Mouse (Mus musculus): ENCODE measurements around the gene Abhd14a. TPM values are rescaled to one million over a fixed set of nuclear protein-coding genes. Genes with fewer than 3 reads are reported as not detected.

Gene Abhd14a
- polyA plus RNA-seq, 1 experiment from 2014 or later = 41.9 TPM

DNA sequence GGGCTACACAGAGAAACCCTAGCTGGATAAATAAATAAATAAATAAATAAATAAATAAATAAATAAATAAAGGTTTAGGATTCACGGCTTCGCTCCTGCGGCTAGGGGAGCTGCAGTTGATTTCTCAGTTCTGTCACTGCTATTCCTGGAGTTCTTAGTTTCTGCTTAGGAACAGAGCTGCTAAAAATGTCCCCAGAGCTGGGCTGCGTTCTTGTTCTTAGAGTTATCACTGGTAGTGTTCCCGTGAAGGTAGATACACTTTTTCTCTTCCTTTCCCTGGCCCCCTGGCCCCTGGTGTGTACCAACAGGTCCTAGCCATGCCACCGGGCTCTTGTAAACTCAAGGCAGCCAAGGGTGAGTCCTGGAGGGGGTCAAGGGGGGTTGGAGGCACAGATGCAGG is 30.7 kb downstream of the Abhd14a start:
- Histone ChIP-seq H3K27ac (no peak overlapping the region), H3K4me1 (replicated peaks) (peaks cover 58% of the 10 kb centered on the region)

GRCm38 (mm10) chr9:106413606-106414005 is 33.9 kb downstream of the Abhd14a start:
- Histone ChIP-seq H3K9me3 (peaks cover 4% of the 10 kb centered on the region), H3K27ac (no peak overlapping the region), H3K4me3 (no peak overlapping the region), H3K4me1 (replicated peaks) (peaks cover 42% of the 10 kb centered on the region), H3K36me3 (no peaks in the 10 kb centered on the region), H3K27me3 (ENCODE audit: insufficient read depth, poor library complexity, severe bottlenecking) (peaks cover 7% of the 10 kb centered on the region; the same call in 1 of the 2 replicates)
- 83% methylated on average over 5 of the region's 5 CpGs for WGBS
- no peak for DNase-seq (ENCODE audit: low spot score)

More for the DNA sequence above, 30.7 kb downstream of the Abhd14a start:
- Histone ChIP-seq H3K27me3 (ENCODE audit: insufficient read depth, poor library complexity, severe bottlenecking) (peaks cover 15% of the 10 kb centered on the region), H3K36me3 (no peaks in the 10 kb centered on the region), H3K4me3 (no peak overlapping the region), H3K9me3 (no peaks in the 10 kb centered on the region)
- DNase-seq (ENCODE audit: low spot score) = no peak
- WGBS = 87% methylated on average over 6 of the region's 6 CpGs

GRCm38 (mm10) chr9:106412210-106412609 is 35.3 kb downstream of the Abhd14a start:
- H3K4me1 ChIP-seq (replicated peaks) = peaks cover 28% of the 10 kb centered on the region
- H3K27ac ChIP-seq = no peak overlapping the region
- H3K9me3 ChIP-seq = peaks cover 4% of the 10 kb centered on the region
- WGBS = 78% methylated on average over 3 of the region's 3 CpGs
- H3K27me3 ChIP-seq (ENCODE audit: insufficient read depth, poor library complexity, severe bottlenecking) = no peaks in the 10 kb centered on the region
- no peaks in the 10 kb centered on the region for H3K36me3 ChIP-seq
- no peak overlapping the region for H3K4me3 ChIP-seq
- no peak for DNase-seq (ENCODE audit: low spot score)

GRCm38 (mm10) chr9:106411729-106412128 is 35.7 kb downstream of the Abhd14a start:
- Histone ChIP-seq H3K27ac (no peak overlapping the region), H3K9me3 (peaks cover 4% of the 10 kb centered on the region), H3K4me1 (replicated peaks) (peaks cover 29% of the 10 kb centered on the region), H3K27me3 (ENCODE audit: insufficient read depth, poor library complexity, severe bottlenecking) (no peaks in the 10 kb centered on the region), H3K4me3 (no peak overlapping the region), H3K36me3 (no peaks in the 10 kb centered on the region)
- WGBS = 82% methylated on average over 6 of the region's 6 CpGs
- no peak for DNase-seq (ENCODE audit: low spot score)

DNA sequence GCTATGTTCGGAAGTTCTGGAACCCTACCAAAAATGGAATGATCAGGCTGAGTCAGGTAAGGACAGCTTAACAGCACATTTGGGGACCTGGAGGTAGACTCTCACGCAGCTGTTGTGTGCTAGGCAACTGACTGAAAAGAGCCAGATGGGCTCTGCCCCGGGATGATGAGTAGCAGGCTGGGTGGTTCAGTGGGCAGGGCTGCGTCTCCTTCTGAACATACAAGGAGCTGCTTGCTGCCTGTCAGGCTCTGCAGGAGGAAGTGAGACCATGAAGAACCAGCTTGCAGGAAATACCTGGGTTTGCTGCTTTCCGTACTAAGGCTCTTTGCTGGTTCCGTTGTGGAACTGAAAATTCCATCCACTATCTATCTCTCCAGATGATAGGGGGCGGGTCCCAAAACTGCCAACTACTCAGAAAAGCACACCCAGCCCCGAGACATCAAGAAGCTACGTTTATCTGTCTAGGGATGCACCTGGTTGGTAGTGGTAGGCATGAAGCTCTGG is 36.3 kb downstream of the Abhd14a start:
- H3K4me1 ChIP-seq (replicated peaks) = peaks cover 35% of the 10 kb centered on the region
- H3K9me3 ChIP-seq = peaks cover 4% of the 10 kb centered on the region
- 82% methylated on average over 9 of the region's 9 CpGs for WGBS
- H3K27me3 ChIP-seq (ENCODE audit: insufficient read depth, poor library complexity, severe bottlenecking) = no peaks in the 10 kb centered on the region
- no peak overlapping the region for H3K27ac ChIP-seq
- no peak for DNase-seq (ENCODE audit: low spot score)
- H3K36me3 ChIP-seq = no peaks in the 10 kb centered on the region
- no peak overlapping the region for H3K4me3 ChIP-seq

DNA sequence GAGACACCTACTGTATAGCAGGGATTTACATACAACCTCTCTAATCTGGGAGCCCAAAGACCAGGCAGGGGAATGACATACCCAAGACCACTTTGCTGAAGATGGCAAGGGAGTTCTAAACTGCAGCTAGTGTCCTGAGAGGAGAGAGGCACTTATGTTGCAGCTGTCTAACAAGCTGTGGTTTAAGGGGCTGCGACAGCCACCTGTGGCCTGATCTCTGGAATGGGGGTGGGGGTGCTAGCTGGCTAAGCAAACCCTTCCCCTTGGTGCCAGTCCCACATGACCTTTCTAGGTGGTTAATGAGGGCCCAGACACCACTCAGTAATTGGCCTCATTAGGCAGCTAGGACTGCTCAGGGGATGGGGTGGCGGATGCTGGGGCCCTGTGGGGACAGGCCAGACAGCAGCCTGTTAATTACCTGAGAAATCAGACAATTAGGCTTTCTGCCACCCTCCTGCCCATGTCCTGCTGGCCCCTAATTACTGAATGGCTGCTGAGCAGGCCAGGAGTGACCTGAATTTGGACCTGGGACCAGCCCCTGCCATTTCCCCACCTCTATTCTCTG is 37.3 kb downstream of the Abhd14a start:
- Histone ChIP-seq H3K27me3 (ENCODE audit: insufficient read depth, poor library complexity, severe bottlenecking) (no peaks in the 10 kb centered on the region), H3K4me3 (no peak overlapping the region), H3K36me3 (no peaks in the 10 kb centered on the region), H3K9me3 (peaks cover 4% of the 10 kb centered on the region), H3K27ac (no peak overlapping the region), H3K4me1 (replicated peaks) (peaks cover 45% of the 10 kb centered on the region)
- DNase-seq (ENCODE audit: low spot score) = no peak
- 76% methylated on average over 2 of the region's 2 CpGs for WGBS

GRCm38 (mm10) chr9:106409096-106409495 is 38.4 kb downstream of the Abhd14a start:
- DNase-seq (ENCODE audit: low spot score) = no peak
- H3K4me3 ChIP-seq = no peak overlapping the region
- H3K4me1 ChIP-seq (replicated peaks) = peaks cover 49% of the 10 kb centered on the region
- H3K27ac ChIP-seq = no peak overlapping the region
- no peaks in the 10 kb centered on the region for H3K36me3 ChIP-seq
- 97% methylated on average over 4 of the region's 4 CpGs for WGBS
- no peaks in the 10 kb centered on the region for H3K27me3 ChIP-seq (ENCODE audit: insufficient read depth, poor library complexity, severe bottlenecking)
- peaks cover 4% of the 10 kb centered on the region for H3K9me3 ChIP-seq

GRCm38 (mm10) chr9:106406443-106407078 is 40.9 kb downstream of the Abhd14a start:
- no peak for DNase-seq (ENCODE audit: low spot score)
- Histone ChIP-seq H3K4me3 (no peak overlapping the region), H3K4me1 (replicated peaks) (peaks cover 43% of the 10 kb centered on the region), H3K36me3 (no peaks in the 10 kb centered on the region), H3K9me3 (peaks cover 4% of the 10 kb centered on the region), H3K27ac (peak overlapping the region; percentile 59), H3K27me3 (ENCODE audit: insufficient read depth, poor library complexity, severe bottlenecking) (no peaks in the 10 kb centered on the region)
- WGBS = 51% methylated on average over 8 of the region's 8 CpGs

GRCm38 (mm10) chr9:106405275-106405674 is 42.2 kb downstream of the Abhd14a start:
- 30% methylated on average over 6 of the region's 6 CpGs for WGBS
- DNase-seq (ENCODE audit: low spot score) = peak; percentile 63
- Histone ChIP-seq H3K36me3 (no peaks in the 10 kb centered on the region), H3K27ac (peak overlapping the region; percentile 60; the same call in 1 of the 2 replicates), H3K9me3 (peaks cover 4% of the 10 kb centered on the region), H3K4me1 (replicated peaks) (peaks cover 37% of the 10 kb centered on the region), H3K27me3 (ENCODE audit: insufficient read depth, poor library complexity, severe bottlenecking) (no peaks in the 10 kb centered on the region), H3K4me3 (no peak overlapping the region)

DNA sequence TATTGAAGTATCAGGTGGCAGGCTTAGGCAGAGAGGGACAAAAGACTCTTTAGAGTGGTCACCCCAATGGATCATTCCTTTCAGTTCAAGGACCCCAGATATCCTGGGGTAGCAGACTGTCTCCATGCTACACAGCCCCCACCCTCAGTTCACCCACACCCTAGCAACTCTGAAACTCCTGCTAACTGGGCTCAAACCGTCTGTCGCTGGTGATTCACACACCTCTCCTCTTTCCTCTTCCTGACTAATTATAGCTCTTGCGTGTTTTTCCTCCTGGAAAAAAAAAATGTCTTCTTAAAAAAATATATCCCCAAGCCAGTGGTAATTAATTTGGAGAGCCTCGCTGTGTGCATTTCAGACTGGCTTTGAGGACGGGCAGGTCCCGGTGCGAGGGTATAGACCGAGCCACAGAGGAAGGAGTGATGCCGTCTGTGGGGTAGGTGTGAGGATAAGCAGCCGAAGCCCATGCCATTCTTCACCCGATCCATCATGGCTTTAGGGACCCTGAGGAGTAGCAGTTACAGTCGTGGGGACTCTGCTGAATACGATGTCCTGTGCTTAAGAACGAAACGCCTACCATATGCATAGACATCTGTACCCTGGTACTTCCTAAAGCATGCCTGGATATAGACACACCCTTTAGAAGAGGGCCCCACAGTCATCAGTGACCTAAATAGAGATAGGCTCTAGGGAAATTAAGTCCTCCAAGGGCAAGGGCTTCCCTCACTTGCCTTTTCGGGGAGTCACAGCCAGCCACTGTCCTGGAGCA is 44.7 kb downstream of the Abhd14a start:
- Histone ChIP-seq H3K4me1 (replicated peaks) (peaks cover 35% of the 10 kb centered on the region), H3K27me3 (ENCODE audit: insufficient read depth, poor library complexity, severe bottlenecking) (no peaks in the 10 kb centered on the region), H3K27ac (no peak overlapping the region), H3K4me3 (no peak overlapping the region), H3K9me3 (no peaks in the 10 kb centered on the region), H3K36me3 (no peaks in the 10 kb centered on the region)
- DNase-seq (ENCODE audit: low spot score) = no peak
- 86% methylated on average over 16 of the region's 16 CpGs for WGBS

DNA sequence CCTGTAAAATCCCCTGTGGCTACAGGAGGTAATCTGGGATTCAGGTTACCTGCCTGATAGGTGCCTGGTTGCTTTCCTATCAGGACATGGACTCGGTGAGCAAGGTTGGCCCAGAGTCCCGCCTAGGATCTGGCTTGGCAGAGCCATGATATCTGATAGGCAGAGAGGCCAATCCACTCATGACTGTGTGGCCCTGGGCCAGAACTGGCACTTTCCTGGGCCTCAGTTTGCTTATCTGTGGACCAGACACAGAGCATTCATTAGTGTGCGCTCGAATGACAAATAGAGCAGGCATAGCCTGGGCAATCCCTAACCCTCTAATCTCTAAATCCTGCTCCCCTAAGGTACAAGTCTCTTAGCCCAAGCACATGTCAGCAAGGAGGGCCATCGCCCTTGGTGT is 45.3 kb downstream of the Abhd14a start:
- Histone ChIP-seq H3K4me3 (no peak overlapping the region), H3K27ac (no peak overlapping the region), H3K36me3 (no peaks in the 10 kb centered on the region), H3K27me3 (ENCODE audit: insufficient read depth, poor library complexity, severe bottlenecking) (no peaks in the 10 kb centered on the region), H3K9me3 (no peaks in the 10 kb centered on the region), H3K4me1 (replicated peaks) (peaks cover 37% of the 10 kb centered on the region)
- WGBS = 82% methylated on average over 5 of the region's 5 CpGs
- DNase-seq (ENCODE audit: low spot score) = no peak

DNA sequence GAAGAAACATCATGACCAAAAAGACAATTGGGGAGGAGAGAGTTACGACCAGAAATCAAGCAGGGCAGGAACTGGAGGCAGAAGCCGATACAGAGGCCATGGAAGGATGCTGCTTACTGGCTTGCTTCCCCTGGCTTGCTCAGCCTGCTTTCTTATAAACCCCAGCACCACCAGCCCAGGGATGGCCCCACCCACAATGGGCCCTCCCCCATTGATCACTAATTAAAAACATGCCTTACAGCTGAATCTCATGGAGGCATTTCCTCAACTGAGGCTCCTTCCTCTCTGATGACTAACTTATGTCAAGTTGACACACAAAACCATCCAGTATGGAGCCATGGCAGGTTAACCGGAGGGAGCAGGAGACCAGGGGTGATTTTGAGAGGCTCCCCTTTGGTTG is 47.7 kb downstream of the Abhd14a start:
- Histone ChIP-seq H3K9me3 (no peaks in the 10 kb centered on the region), H3K27me3 (ENCODE audit: insufficient read depth, poor library complexity, severe bottlenecking) (no peaks in the 10 kb centered on the region), H3K4me1 (replicated peaks) (peaks cover 25% of the 10 kb centered on the region), H3K36me3 (no peaks in the 10 kb centered on the region), H3K4me3 (no peak overlapping the region), H3K27ac (no peak overlapping the region)
- no peak for DNase-seq (ENCODE audit: low spot score)
- 80% methylated on average over 3 of the region's 3 CpGs for WGBS

All from hindbrain, embryonic 10.5 days (tissue).